Comparison of ENCODE assay signal across 27 mouse cellular contexts in genomic region chr15:82464701-82465100, GRCm38 (mm10). TPM values are rescaled to one million over a fixed set of nuclear protein-coding genes. Genes with fewer than 3 reads are reported as not detected.
DNase-seq lines count a peak whose midpoint lies in the region; ATAC-seq and TF ChIP-seq lines count a peak whose summit lies in the region.
"Had no signal": no experiment of that assay in that cellular context is flagged by ENCODE, and none has a peak within 500 bp of the region (broad histone marks: within the 10 kb centered on the region; RNA-seq: fewer than 3 reads in every experiment).

No protein-coding gene starts in this region.

- TF ChIP-seq CTCF in stomach, postnatal 0 days (IDR thresholded peaks at IDR 0.05; ENCODE audit: low read depth), result no peak

- H3K4me1 ChIP-seq in heart, embryonic 10.5 days, result no peaks in the 10 kb centered on the region
- no peaks in the 10 kb centered on the region for H3K4me1 ChIP-seq in midbrain, embryonic 10.5 days
- no peaks in the 10 kb centered on the region for H3K4me1 ChIP-seq in midbrain, embryonic 15.5 days
- H3K4me1 ChIP-seq in embryonic facial prominence, embryonic 10.5 days, result no peaks in the 10 kb centered on the region
- H3K4me1 ChIP-seq in stomach, postnatal 0 days (replicated peaks; ENCODE audit: control insufficient read depth, insufficient read depth), result no peaks in the 10 kb centered on the region
- H3K4me1 ChIP-seq: embryonic facial prominence, embryonic 12.5 days; forebrain, embryonic 13.5 days; forebrain, embryonic 15.5 days had no signal

- DNase-seq in heart, embryonic 10.5 days (ENCODE audit: low spot score), result peak; percentile 62
- DNase-seq in heart, postnatal 14 days, result no peak
- peak; percentile 3 for DNase-seq in midbrain, embryonic 10.5 days (ENCODE audit: low spot score)
- peak; percentile 0 for DNase-seq in embryonic facial prominence, embryonic 10.5 days (ENCODE audit: low spot score)
- DNase-seq in stomach, postnatal 0 days (ENCODE audit: low spot score), result peak; percentile 10
- no peak for DNase-seq in gastrocnemius, postnatal 10 days
- DNase-seq: adrenal gland, adult 2 months; adrenal gland, postnatal 10 days; adrenal gland, postnatal 25 days; cerebellum, adult 11 months; cerebellum, adult 18-20 months; cerebellum, adult 8-10 months; cerebellum, adult 9-11 months; cerebellum, postnatal 14 days; cerebellum, postnatal 36 days; embryo, embryonic 11 days had no signal

- intact Hi-C loops in heart, postnatal 14 days (cut with DNase I), result no loop called here

- no peaks in the 10 kb centered on the region for H3K9me3 ChIP-seq in heart, embryonic 10.5 days
- H3K9me3 ChIP-seq in midbrain, embryonic 10.5 days (replicated peaks), result no peaks in the 10 kb centered on the region
- no peaks in the 10 kb centered on the region for H3K9me3 ChIP-seq in midbrain, embryonic 15.5 days
- H3K9me3 ChIP-seq in embryonic facial prominence, embryonic 10.5 days, result no peaks in the 10 kb centered on the region
- no peaks in the 10 kb centered on the region for H3K9me3 ChIP-seq in stomach, postnatal 0 days (ENCODE audit: control insufficient read depth, low read length)
- H3K9me3 ChIP-seq: embryonic facial prominence, embryonic 12.5 days; forebrain, embryonic 13.5 days; forebrain, embryonic 15.5 days had no signal

- H3K36me3 ChIP-seq in heart, embryonic 10.5 days, result no peaks in the 10 kb centered on the region
- no peaks in the 10 kb centered on the region for H3K36me3 ChIP-seq in midbrain, embryonic 10.5 days
- no peaks in the 10 kb centered on the region for H3K36me3 ChIP-seq in midbrain, embryonic 15.5 days (replicated peaks)
- H3K36me3 ChIP-seq in embryonic facial prominence, embryonic 10.5 days (replicated peaks), result no peaks in the 10 kb centered on the region
- no peaks in the 10 kb centered on the region for H3K36me3 ChIP-seq in stomach, postnatal 0 days (ENCODE audit: control insufficient read depth, insufficient read depth, low read length)
- H3K36me3 ChIP-seq: embryonic facial prominence, embryonic 12.5 days; forebrain, embryonic 15.5 days had no signal

- TF ChIP-seq EP300 in stomach, postnatal 0 days (optimal IDR thresholded peaks at IDR 0.05), result no peak

- no peak overlapping the region for H3K9ac ChIP-seq in midbrain, embryonic 15.5 days
- no peak overlapping the region for H3K9ac ChIP-seq in stomach, postnatal 0 days (ENCODE audit: low read length)
- H3K9ac ChIP-seq: embryonic facial prominence, embryonic 12.5 days; forebrain, embryonic 13.5 days; forebrain, embryonic 15.5 days had no signal

- no peak for ATAC-seq in midbrain, embryonic 15.5 days (replicated peaks)
- ATAC-seq in stomach, postnatal 0 days (ENCODE audit: low FRiP score, low TSS enrichment), result no peak
- ATAC-seq: forebrain, embryonic 13.5 days; forebrain, embryonic 15.5 days had no signal

- H3K27me3 ChIP-seq in heart, embryonic 10.5 days (ENCODE audit: insufficient read depth, poor library complexity, severe bottlenecking), result no peaks in the 10 kb centered on the region
- H3K27me3 ChIP-seq in midbrain, embryonic 10.5 days (ENCODE audit: low read depth, poor library complexity, severe bottlenecking), result no peaks in the 10 kb centered on the region
- no peaks in the 10 kb centered on the region for H3K27me3 ChIP-seq in midbrain, embryonic 15.5 days (replicated peaks)
- H3K27me3 ChIP-seq in embryonic facial prominence, embryonic 10.5 days (replicated peaks; ENCODE audit: low read depth, poor library complexity, severe bottlenecking), result no peaks in the 10 kb centered on the region
- H3K27me3 ChIP-seq in stomach, postnatal 0 days (ENCODE audit: control insufficient read depth, insufficient read depth, low read length), result no peaks in the 10 kb centered on the region
- H3K27me3 ChIP-seq: embryonic facial prominence, embryonic 12.5 days; forebrain, embryonic 13.5 days; forebrain, embryonic 15.5 days had no signal

- no peak overlapping the region for H3K27ac ChIP-seq in heart, embryonic 10.5 days
- no peak overlapping the region for H3K27ac ChIP-seq in midbrain, embryonic 10.5 days (replicated peaks)
- no peak overlapping the region for H3K27ac ChIP-seq in midbrain, embryonic 15.5 days
- no peak overlapping the region for H3K27ac ChIP-seq in embryonic facial prominence, embryonic 10.5 days (replicated peaks)
- H3K27ac ChIP-seq in stomach, postnatal 0 days (replicated peaks), result no peak overlapping the region
- H3K27ac ChIP-seq: embryonic facial prominence, embryonic 12.5 days; forebrain, embryonic 13.5 days; forebrain, embryonic 15.5 days had no signal

- H3K4me2 ChIP-seq in midbrain, embryonic 15.5 days, result no peak overlapping the region
- no peak overlapping the region for H3K4me2 ChIP-seq in stomach, postnatal 0 days (replicated peaks; ENCODE audit: low read depth)
- H3K4me2 ChIP-seq: embryonic facial prominence, embryonic 12.5 days; forebrain, embryonic 13.5 days; forebrain, embryonic 15.5 days had no signal

- 60% methylated on average over 2 of the region's 2 CpGs for WGBS in heart, embryonic 10.5 days
- WGBS in midbrain, embryonic 10.5 days, result 73% methylated on average over 2 of the region's 2 CpGs
- WGBS in midbrain, embryonic 15.5 days, result 81% methylated on average over 2 of the region's 2 CpGs
- WGBS in embryonic facial prominence, embryonic 10.5 days, result 72% methylated on average over 2 of the region's 2 CpGs
- 72% methylated on average over 2 of the region's 2 CpGs for WGBS in stomach, postnatal 0 days

- no peak overlapping the region for H3K4me3 ChIP-seq in heart, embryonic 10.5 days
- H3K4me3 ChIP-seq in midbrain, embryonic 10.5 days, result no peak overlapping the region
- no peak overlapping the region for H3K4me3 ChIP-seq in midbrain, embryonic 15.5 days
- no peak overlapping the region for H3K4me3 ChIP-seq in embryonic facial prominence, embryonic 10.5 days
- no peak overlapping the region for H3K4me3 ChIP-seq in stomach, postnatal 0 days (ENCODE audit: low read depth, low read length)
- H3K4me3 ChIP-seq: embryonic facial prominence, embryonic 12.5 days; forebrain, embryonic 13.5 days; forebrain, embryonic 15.5 days had no signal

RNA-seq across cellular contexts. Expression of gene Cyp2d9, which starts 31.5 kb away (rescaled TPM):
- polyA plus RNA-seq in heart, embryonic 10.5 days (2016; fragmentation: Nextera tagmentation; extraction: Ambion mirVana), result not detected in 2 replicates
- total RNA-seq in heart, postnatal 14 days (2021), result not detected
- not detected in 2 replicates for polyA plus RNA-seq in midbrain, embryonic 10.5 days (2016; fragmentation: Nextera tagmentation; extraction: Ambion mirVana)
- polyA plus RNA-seq in midbrain, embryonic 15.5 days (2015; fragmentation: Nextera tagmentation; extraction: Ambion mirVana), result not detected in 2 replicates
- not detected in 2 replicates for polyA plus RNA-seq in embryonic facial prominence, embryonic 10.5 days (2016; fragmentation: Nextera tagmentation; extraction: Ambion mirVana)
- 1.6 and 2.0 TPM in 2 replicates for polyA plus RNA-seq in stomach, postnatal 0 days (2015; fragmentation: Nextera tagmentation; extraction: Ambion mirVana)
- total RNA-seq in gastrocnemius, postnatal 10 days (2021), result under 1 TPM in 1 of 2 experiments, not detected in 1; 0.19 TPM
- total RNA-seq: adrenal gland, postnatal 25 days; common myeloid progenitor, adult 5-6 weeks; ES-E14; MEL had no signal
- polyA plus RNA-seq: adrenal gland, adult 2 months; brain, embryonic 14.5 days; C2C12; embryonic facial prominence, embryonic 12.5 days; embryonic facial prominence, embryonic 14.5 days; forebrain, embryonic 11.5 days; forebrain, embryonic 13.5 days; forebrain, embryonic 15.5 days had no signal

RNA-seq across cellular contexts. Expression of gene Cyp2d10, which starts 57.7 kb away (rescaled TPM):
- 0.75 TPM in 1 of 2 replicates, not detected in the other for polyA plus RNA-seq in heart, embryonic 10.5 days (2016; fragmentation: Nextera tagmentation; extraction: Ambion mirVana)
- total RNA-seq in heart, postnatal 14 days (2021), result under 1 TPM in 1 of 2 experiments, not detected in 1; 0.43 TPM
- not detected in 2 replicates for polyA plus RNA-seq in midbrain, embryonic 10.5 days (2016; fragmentation: Nextera tagmentation; extraction: Ambion mirVana)
- 0.34 TPM in 1 of 2 replicates, not detected in the other for polyA plus RNA-seq in midbrain, embryonic 15.5 days (2015; fragmentation: Nextera tagmentation; extraction: Ambion mirVana)
- not detected in 2 replicates for polyA plus RNA-seq in embryonic facial prominence, embryonic 10.5 days (2016; fragmentation: Nextera tagmentation; extraction: Ambion mirVana)
- 2.1 and 3.6 TPM in 2 replicates for polyA plus RNA-seq in stomach, postnatal 0 days (2015; fragmentation: Nextera tagmentation; extraction: Ambion mirVana)
- total RNA-seq in gastrocnemius, postnatal 10 days (2021), result under 1 TPM in 1 of 2 experiments, not detected in 1; 0.29 TPM
- total RNA-seq: common myeloid progenitor, adult 5-6 weeks; ES-E14; MEL had no signal
- polyA plus RNA-seq: brain, embryonic 14.5 days; C2C12; embryonic facial prominence, embryonic 12.5 days; embryonic facial prominence, embryonic 14.5 days; forebrain, embryonic 11.5 days; forebrain, embryonic 13.5 days; forebrain, embryonic 15.5 days had no signal

Comparison
In these comparisons a context has a peak if more than half of its experiments do, and no peak if none do; other contexts are left out.
1. DNase-seq: peak in heart, embryonic 10.5 days (single experiment), midbrain, embryonic 10.5 days (single experiment), embryonic facial prominence, embryonic 10.5 days (single experiment) and stomach, postnatal 0 days (single experiment); none in heart, postnatal 14 days (0 of 2) and gastrocnemius, postnatal 10 days (single experiment).